Mouse (Mus musculus) spleen, adult 2 months (tissue): Measurements from ENCODE around the gene Fam169b. TPM values are rescaled to one million over a fixed set of nuclear protein-coding genes. Genes with fewer than 3 reads are reported as not detected.

Source experiments
- DNase-seq, 2 experiments: peaks; one replicate each; pipeline versions ENCODE4 v3.0.0 to v3.0.0-alpha.2; 2012 to 2021; ENCODE audit warnings: low spot score in 2 of 2, low read depth in 1 of 2
- H3K27ac ChIP-seq: fragments of 200-500 bp; 2 replicates; pipeline ENCODE4 v1.5.1; 2012; ENCODE audit warnings: low read length, inconsistent platforms; ENCODE audit not compliant: insufficient read depth
- H3K27me3 ChIP-seq: fragments of 200-500 bp; 2 replicates; pipeline ENCODE4 v1.6.1; 2012; ENCODE audit warnings: mild to moderate bottlenecking, moderate library complexity, low read length, inconsistent platforms; ENCODE audit not compliant: control insufficient read depth, insufficient read depth
- H3K36me3 ChIP-seq: fragments of 200-500 bp; 2 replicates; pipeline ENCODE4 v1.6.1; 2012; ENCODE audit warnings: mild to moderate bottlenecking, low read length, inconsistent platforms; ENCODE audit not compliant: control insufficient read depth, insufficient read depth
- H3K4me1 ChIP-seq: fragments of 200-500 bp; 2 replicates; pipeline ENCODE4 v1.6.1; 2011; ENCODE audit warnings: inconsistent platforms; ENCODE audit not compliant: control insufficient read depth, insufficient read depth, insufficient read length
- H3K4me3 ChIP-seq: fragments of 200-500 bp; 2 replicates; pipeline ENCODE4 v1.5.1; 2011; ENCODE audit warnings: mild to moderate bottlenecking, inconsistent platforms; ENCODE audit not compliant: insufficient read depth, insufficient read length; ENCODE audit errors: extremely low read depth
- CTCF ChIP-seq: fragments of 200-500 bp; IDR thresholded peaks from 2 replicates; pipeline ENCODE4 v1.5.1; 2011; ENCODE audit warnings: mild to moderate bottlenecking, inconsistent platforms; ENCODE audit not compliant: insufficient read depth, insufficient read length, insufficient replicate concordance; ENCODE audit errors: extremely low read depth
- POLR2A ChIP-seq: fragments of 200-500 bp; IDR thresholded peaks from 2 replicates; pipeline ENCODE4 v1.6.1; 2011; ENCODE audit warnings: low read depth, low read length, inconsistent platforms
- WGBS: fragments of 180-500 bp; shearing (Covaris S2); methylation state at CpG from one replicate; pipeline ENCODE4 v1.1.7; 2018; 5-methylcytosine and 5-hydroxymethylcytosine counted together
- polyA plus RNA-seq: library from polyadenylated mRNA; depleted of rRNA; stranded (reverse); fragments of >200 nt; gene quantifications from 2 replicates; pipeline ENCODE4 v1.2.3, GENCODE M21; 2012

The Fam169b gene
- polyA plus RNA-seq, 1 experiment = 27.9 TPM

- no peaks in the 10 kb centered on the region for H3K27me3 ChIP-seq
- H3K4me1 ChIP-seq = no peaks in the 10 kb centered on the region; the same call in 1 of the 2 replicates
- peak in 1 of 2 experiments; percentile 60 for DNase-seq
- no peaks in the 10 kb centered on the region for H3K36me3 ChIP-seq
- H3K4me3 ChIP-seq = no peak overlapping the region
- no peak for TF ChIP-seq CTCF
- TF ChIP-seq POLR2A = no peak
- WGBS = 34% methylated on average over 1 of the region's 1 CpGs
- peak overlapping the region; percentile 76; the same call in 1 of the 2 replicates for H3K27ac ChIP-seq
These were observed 23.2 kb upstream of the Fam169b start for GRCm38 (mm10) chr7:68250411-68250810.

GRCm38 (mm10) chr7:68250902-68251301 lies 22.7 kb upstream of the Fam169b start:
- WGBS = 76% methylated on average over 3 of the region's 3 CpGs
- no peaks in the 10 kb centered on the region; the same call in 1 of the 2 replicates for H3K4me1 ChIP-seq
- H3K27me3 ChIP-seq = no peaks in the 10 kb centered on the region
- no peak overlapping the region for H3K4me3 ChIP-seq
- no peak for TF ChIP-seq CTCF
- TF ChIP-seq POLR2A = no peak
- no peak for DNase-seq
- peak overlapping the region; percentile 36 for H3K27ac ChIP-seq
- H3K36me3 ChIP-seq = no peaks in the 10 kb centered on the region

GRCm38 (mm10) chr7:68257767-68258166 lies 15.9 kb upstream of the Fam169b start:
- TF ChIP-seq POLR2A (no peak), CTCF (no peak)
- no peak for DNase-seq
- H3K36me3 ChIP-seq = no peaks in the 10 kb centered on the region
- WGBS = 25% methylated on average over 2 of the region's 2 CpGs
- H3K27me3 ChIP-seq = no peaks in the 10 kb centered on the region
- no peak overlapping the region for H3K4me3 ChIP-seq
- no peaks in the 10 kb centered on the region; the same call in 1 of the 2 replicates for H3K4me1 ChIP-seq
- no peak overlapping the region for H3K27ac ChIP-seq

GRCm38 (mm10) chr7:68258326-68259150 lies 15.1 kb upstream of the Fam169b start:
- Histone ChIP-seq H3K36me3 (no peaks in the 10 kb centered on the region), H3K27me3 (no peaks in the 10 kb centered on the region), H3K4me3 (no peak overlapping the region), H3K4me1 (peaks cover 4% of the 10 kb centered on the region; the same call in 1 of the 2 replicates), H3K27ac (no peak overlapping the region)
- TF ChIP-seq POLR2A (no peak), CTCF (no peak)
- no peak for DNase-seq
- 79% methylated on average over 17 of the region's 17 CpGs for WGBS

- H3K4me3 ChIP-seq = no peak overlapping the region
These were observed 14.0 kb upstream of the Fam169b start for GRCm38 (mm10) chr7:68259523-68260081.

GRCm38 (mm10) chr7:68262612-68263200 lies 10.9 kb upstream of the Fam169b start:
- TF ChIP-seq CTCF (no peak), POLR2A (no peak)
- DNase-seq = no peak
- no peaks in the 10 kb centered on the region for H3K27me3 ChIP-seq
- peaks cover 11% of the 10 kb centered on the region; the same call in 1 of the 2 replicates for H3K4me1 ChIP-seq
- H3K27ac ChIP-seq = no peak overlapping the region
- H3K4me3 ChIP-seq = no peak overlapping the region
- 66% methylated on average over 8 of the region's 8 CpGs for WGBS
- H3K36me3 ChIP-seq = no peaks in the 10 kb centered on the region

More at GRCm38 (mm10) chr7:68259523-68260081, 14.0 kb upstream of the Fam169b start:
- no peak for DNase-seq
- peaks cover 11% of the 10 kb centered on the region; the same call in 1 of the 2 replicates for H3K4me1 ChIP-seq
- no peak overlapping the region for H3K27ac ChIP-seq
- TF ChIP-seq POLR2A (no peak), CTCF (no peak)
- no peaks in the 10 kb centered on the region for H3K36me3 ChIP-seq
- WGBS = 82% methylated on average over 6 of the region's 6 CpGs
- H3K27me3 ChIP-seq = no peaks in the 10 kb centered on the region
